Mouse (Mus musculus) heart, postnatal 10 days (tissue): ENCODE results near the gene Prss32. TPM values are rescaled to one million over a fixed set of nuclear protein-coding genes. Genes with fewer than 3 reads are reported as not detected.

ENCODE experiments used
- DNase-seq, 2 experiments: peaks; one replicate each; pipeline ENCODE4 v3.0.0; 2021
- intact Hi-C: fragments of 180-260 bp; cut with DNase I; formaldehyde crosslinking; loops from one replicate; pipeline ENCODE4 v1.15.1; 2025
- total RNA-seq, 2 experiments: library from RNA; stranded (reverse); gene quantifications; 2 replicates each; pipeline ENCODE4 v1.2.3; 2021

The Prss32 gene
- not detected for total RNA-seq

GRCm38 (mm10) chr17:23843812-23844273 is at the start of gene Prss32, which contains the start of gene Prss41:
Gene Prss32, plus strand, starts transcription at chr17:23843855.
Gene Prss41, minus strand, starts transcription at chr17:23844172.
- DNase-seq: peak in 1 of 2 experiments; percentile 59

DNA sequence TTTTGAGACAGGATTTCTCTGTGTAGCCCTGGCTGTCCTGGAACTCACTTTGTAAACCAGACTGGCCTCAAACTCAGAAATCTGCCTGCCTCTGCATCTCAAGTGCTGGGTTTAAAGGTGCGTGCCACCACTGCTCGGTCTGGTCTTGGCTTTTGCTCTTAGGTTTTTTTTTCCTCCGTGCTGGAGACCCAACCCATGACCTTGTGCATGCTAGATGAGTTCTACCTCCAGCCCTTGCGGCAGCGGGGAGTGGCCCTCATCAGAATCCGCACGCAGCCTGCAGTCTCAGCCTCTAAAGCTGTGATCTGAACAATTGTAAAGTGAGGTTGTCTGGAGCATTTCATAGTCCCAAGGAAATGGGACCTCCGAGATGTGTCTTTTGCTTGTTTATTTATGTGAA is 48.3 kb upstream of the Prss32 start:
- no peak for DNase-seq
- intact Hi-C loops: no loop called here

More at GRCm38 (mm10) chr17:23843812-23844273, at the start of gene Prss32, which contains the start of gene Prss41:
- intact Hi-C loops: loop anchor here (2.0 kb wide), 1 partner anchor 69 kb away; no protein-coding TSS in a partner anchor

DNA sequence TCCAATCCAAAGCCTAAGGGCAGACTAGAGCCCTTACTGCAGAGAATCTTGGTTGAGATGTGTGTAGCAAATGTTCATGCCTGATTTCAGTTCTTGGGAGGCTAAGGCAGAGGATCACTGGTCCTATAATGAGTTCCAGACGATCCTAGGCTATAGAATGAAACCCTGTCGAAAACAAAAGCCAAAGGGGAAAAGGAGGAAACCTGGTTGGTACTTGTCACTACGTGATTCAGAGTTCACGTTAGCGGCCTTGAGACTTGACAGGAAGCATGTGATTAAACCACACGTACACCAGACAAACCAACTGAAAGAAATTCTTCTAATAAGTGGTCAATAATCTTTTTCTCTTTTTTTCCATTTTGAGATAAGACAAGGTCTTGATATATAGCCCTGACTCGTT is 46.3 kb upstream of the Prss32 start:
- DNase-seq: no peak
- intact Hi-C loops: no loop called here

DNA sequence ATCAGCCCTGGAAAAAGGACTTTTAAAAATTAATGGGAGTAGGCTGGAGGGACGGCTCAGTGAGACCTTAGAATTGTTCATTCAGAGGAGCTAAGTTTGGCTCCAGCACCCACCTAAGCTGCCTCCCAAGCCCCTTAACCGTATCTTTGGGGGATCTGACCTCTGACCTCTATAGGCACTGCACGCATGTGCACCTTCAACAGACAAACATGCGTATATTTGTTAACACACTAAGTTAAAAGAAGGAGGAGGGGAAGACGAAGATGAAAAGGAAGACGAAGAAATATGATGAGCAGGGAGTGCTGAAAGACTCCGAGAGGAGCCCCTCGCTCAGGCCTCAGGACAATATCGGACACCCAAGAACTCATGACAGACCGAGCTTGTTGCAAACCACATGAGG is 42.0 kb upstream of the Prss32 start:
- DNase-seq: no peak
- intact Hi-C loops: no loop called here

- DNase-seq: peak; percentile 98 to 99
- intact Hi-C loops: no loop called here
Measured at GRCm38 (mm10) chr17:23802746-23803365, 40.8 kb upstream of the Prss32 start.

DNA sequence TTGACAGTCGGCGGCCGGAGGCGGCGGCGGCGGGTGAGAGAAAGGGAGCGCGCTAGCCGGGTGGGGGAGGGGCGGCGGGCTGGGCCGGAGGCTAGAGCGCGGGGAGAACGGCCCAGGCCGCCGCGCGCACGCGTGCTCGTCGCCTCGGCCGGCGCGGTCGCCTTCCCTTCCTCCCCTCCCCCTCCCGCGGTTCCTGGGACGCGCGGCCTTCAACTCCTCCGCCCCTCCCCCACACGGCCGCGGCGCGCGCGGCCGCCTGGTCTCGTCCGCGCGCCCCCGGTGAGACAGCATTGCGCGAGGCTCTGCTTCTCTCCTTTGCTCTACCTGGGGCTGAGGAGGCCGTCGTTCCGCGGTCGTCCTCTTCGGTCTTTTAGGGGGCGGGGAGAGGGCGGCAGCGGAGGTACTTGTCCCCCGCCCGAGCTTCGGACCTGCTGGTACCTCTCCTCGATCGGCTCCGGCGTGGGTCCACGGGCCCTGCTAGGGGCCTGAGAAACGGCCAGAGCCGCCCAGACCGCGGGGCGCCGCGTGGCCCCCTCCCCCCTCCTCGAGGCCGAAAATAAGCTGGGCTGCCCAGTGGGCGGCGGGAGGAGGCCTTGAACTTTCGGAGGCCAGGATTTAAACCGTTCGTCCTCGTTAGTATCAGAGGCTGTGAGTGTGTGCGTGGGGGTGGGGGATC is 40.2 kb upstream of the Prss32 start:
- intact Hi-C loops: loop anchor here (1.0 kb wide), 2 partner anchors 21 to 26 kb away; partner anchors contain the start of gene Elob
- peak in 1 of 2 experiments; percentile 85 for DNase-seq

- intact Hi-C loops: loop anchor here (1.0 kb wide), 2 partner anchors 20 to 25 kb away; partner anchors contain the start of gene Elob
- DNase-seq: no peak
Measured at GRCm38 (mm10) chr17:23804426-23805085, 39.1 kb upstream of the Prss32 start.

- DNase-seq: peak; percentile 56 to 65
- intact Hi-C loops: loop anchor here (1.0 to 2.0 kb wide), 2 partner anchors 19 to 32 kb away; no protein-coding TSS in a partner anchor
Measured at GRCm38 (mm10) chr17:23806867-23807266, 36.8 kb upstream of the Prss32 start.

DNA sequence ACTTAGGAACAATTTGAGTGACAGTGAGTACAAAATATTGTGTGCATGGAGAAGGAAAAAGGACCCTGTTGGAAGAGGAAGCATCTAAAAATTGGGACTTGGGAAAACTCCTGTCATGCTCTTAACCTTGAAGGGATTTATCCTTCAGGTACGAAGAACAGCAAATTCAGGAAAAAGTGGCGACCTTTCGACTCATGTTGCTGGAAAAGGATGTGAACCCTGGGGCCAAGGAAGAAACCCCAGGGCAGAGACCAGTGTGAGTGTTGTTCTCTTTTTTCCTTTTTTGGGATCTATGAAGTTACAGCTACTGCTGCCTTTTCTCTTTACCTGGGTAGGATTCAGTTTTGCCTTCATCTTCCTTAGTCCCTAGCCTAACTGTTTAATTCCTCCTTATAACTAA is 35.7 kb upstream of the Prss32 start:
- no peak for DNase-seq
- intact Hi-C loops: loop anchor here (1.0 to 2.0 kb wide), 3 partner anchors 15 to 33 kb away; no protein-coding TSS in a partner anchor

- intact Hi-C loops: no loop called here
- no peak for DNase-seq
Measured at GRCm38 (mm10) chr17:23815641-23816040, 28.0 kb upstream of the Prss32 start.

DNA sequence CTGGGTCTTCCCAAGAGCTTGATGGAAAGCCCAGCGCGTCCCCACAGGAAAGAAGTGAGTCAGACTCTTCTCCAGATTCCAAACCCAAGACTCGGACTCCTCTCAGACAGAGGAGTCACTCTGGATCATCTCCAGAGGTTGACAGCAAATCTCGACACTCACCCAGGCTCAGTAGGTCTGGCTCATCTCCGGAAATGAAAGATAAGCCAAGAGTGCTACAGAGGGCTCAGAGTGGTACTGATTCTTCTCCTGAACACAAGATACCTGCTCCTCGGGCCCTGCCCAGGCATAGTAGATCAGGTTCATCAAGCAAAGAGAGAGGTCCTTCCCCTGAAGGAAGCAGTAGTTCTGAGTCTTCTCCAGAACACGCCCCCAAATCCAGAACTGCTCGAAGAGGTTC is 25.1 kb upstream of the Prss32 start:
- no peak for DNase-seq
- intact Hi-C loops: no loop called here

GRCm38 (mm10) chr17:23819235-23819634 is 24.4 kb upstream of the Prss32 start:
- intact Hi-C loops: no loop called here
- DNase-seq: peak in 1 of 2 experiments; percentile 16

- intact Hi-C loops: no loop called here
- DNase-seq: no peak
Measured at GRCm38 (mm10) chr17:23820731-23821130, 22.9 kb upstream of the Prss32 start.

DNA sequence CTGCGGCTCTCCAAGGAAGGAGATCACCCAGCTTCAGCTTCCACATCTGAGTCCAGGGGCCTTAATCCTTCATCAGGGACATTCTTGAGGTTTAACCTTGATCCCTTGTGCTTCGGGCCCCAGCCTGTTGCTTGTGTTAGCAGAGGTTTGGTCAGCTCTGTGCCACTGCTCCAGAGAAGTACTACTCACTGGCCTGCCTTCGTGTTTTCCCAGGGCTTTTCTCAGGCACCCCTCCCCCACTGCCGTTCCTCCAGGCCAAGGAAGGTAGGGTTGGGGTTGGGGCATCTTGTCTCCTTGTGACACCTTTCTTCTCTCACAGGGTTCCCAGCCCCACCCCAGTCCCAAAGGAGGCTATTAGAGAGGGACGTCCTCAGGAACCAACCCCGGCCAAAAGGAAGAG is 21.6 kb upstream of the Prss32 start:
- DNase-seq: no peak
- intact Hi-C loops: loop anchor here (2.0 kb wide), 1 partner anchor 13 kb away; no protein-coding TSS in a partner anchor

DNA sequence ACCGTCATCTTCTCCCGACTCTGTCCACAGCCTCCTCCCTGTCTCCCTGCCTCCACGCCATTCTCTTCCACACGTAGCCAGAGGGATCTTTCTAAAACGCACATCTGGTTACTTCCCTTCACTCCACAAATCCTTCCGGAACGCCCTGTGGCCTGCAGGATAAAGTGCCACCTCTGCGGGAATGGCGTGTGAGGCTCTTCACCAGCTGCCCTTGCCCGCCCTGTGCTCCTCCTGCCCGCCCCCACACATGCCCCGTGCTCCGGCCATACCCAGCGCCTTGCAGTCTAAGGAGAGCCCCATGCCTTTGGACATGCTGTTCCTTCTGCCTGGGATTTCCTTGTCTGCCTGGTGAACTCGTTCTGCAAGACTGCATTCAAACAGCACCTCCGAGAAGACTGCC is 20.6 kb upstream of the Prss32 start:
- DNase-seq: no peak
- intact Hi-C loops: loop anchor here (2.0 kb wide), 1 partner anchor 14 kb away; no protein-coding TSS in a partner anchor

DNA sequence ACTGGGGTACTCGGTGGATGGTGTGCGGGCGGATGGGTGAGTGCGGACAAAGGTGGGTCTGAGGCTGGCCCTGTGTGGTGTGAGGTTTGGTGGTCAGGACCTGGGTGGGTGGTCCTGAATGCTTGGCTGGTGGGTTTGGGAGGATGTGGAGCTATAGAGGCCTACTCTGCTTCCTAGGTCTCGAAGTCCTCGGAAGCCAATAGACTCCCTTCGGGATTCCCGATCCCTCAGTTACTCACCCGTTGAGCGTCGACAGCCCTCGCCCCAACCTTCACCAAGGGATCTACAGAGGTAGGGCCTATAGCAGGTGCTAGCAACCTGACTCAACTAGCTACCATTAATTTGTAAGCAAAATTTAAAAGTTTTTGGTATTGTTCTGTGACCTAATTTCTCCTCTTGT is 20.0 kb upstream of the Prss32 start:
- intact Hi-C loops: loop anchor here (1.0 to 2.0 kb wide), 2 partner anchors 15 to 19 kb away; no protein-coding TSS in a partner anchor
- no peak for DNase-seq

DNA sequence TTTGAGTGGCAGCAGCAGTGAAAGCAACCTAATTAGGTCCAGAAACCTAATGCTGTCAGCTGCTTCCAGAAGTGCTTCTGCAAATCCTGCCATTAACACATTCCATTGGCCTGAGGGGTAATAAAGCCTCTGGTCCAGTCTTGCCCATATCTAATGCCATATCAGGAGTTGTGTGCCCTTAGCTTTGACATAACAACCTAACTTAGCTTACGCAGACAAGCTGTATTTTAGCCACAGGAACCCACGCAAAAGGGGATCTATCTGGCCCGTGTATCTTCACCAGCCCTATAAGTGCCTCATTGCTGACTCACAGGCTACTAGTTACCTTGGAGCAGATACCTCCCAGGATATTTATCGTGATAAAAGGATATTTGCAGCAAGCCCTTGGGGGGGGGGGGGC is 18.1 kb upstream of the Prss32 start:
- DNase-seq: no peak
- intact Hi-C loops: no loop called here

DNA sequence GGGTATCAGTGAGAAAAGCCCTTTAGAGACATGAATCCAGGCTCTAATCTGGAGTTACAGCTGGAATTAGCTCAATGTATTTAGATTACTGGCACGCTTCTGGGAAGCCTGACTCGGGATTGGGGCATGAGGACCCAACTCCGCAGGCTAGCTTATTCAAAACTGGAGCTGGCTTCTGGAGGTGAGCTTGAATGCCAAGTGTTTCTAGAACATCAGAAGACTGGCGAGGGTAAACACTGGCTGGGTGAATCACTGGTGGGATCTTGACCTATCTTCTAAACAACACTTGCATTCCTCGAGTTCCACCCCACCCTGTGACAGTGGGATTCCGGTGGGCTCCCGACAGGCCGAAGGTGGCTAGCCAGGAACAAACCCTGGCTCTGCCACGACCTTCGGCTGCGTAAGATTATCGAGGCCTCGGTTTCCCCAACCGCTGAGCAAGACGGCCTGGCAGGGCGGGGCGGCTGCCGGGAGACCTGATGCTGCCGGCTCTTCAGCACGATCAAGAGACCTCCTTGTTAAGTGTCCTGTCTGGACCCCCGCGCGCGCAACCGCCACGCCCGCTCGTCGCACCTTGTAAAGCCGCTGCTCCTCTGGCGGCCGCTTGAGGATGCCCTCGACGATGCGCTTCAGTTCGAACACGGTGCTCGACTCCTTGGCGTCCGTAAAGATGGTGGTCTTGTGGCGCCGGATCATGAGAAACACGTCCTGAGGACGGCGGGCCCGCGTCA is 15.2 kb upstream of the Prss32 start:
- intact Hi-C loops: loop anchor here (1.0 to 2.0 kb wide), 2 partner anchors 24 to 58 kb away; partner anchors contain the start of gene Flywch1
- peak in 1 of 2 experiments; percentile 71 for DNase-seq

GRCm38 (mm10) chr17:23829064-23829619 is 14.5 kb upstream of the Prss32 start, which contains the start of gene Elob:
Gene Elob, minus strand, starts transcription at chr17:23829136.
- intact Hi-C loops: loop anchor here (1.0 to 2.0 kb wide), 2 partner anchors 25 to 58 kb away; partner anchors contain the start of gene Flywch1
- peak; percentile 89 to 91 for DNase-seq

DNA sequence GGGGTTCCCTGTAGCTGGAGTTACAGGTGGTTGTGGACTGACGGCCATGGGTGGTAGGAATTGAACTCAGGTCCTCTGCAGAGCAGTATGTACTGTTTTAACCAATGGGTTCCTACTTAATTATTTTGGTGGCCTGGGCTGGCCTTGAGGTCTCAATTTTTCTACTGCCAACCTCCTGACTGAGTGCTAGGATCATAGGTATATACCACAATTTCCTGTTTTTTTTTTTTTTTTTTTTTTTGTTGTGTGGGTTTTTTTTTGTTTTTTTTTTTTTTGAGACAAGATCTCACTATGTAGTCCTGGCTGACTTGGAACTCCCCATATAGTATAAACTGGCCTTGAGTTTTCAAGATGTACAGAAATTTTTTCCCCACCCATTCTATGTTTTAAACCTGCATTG is 12.5 kb upstream of the Prss32 start:
- no peak for DNase-seq
- intact Hi-C loops: no loop called here
